Mouse (Mus musculus): Measurements from ENCODE around the gene Sim1.

The Sim1 gene

DNA sequence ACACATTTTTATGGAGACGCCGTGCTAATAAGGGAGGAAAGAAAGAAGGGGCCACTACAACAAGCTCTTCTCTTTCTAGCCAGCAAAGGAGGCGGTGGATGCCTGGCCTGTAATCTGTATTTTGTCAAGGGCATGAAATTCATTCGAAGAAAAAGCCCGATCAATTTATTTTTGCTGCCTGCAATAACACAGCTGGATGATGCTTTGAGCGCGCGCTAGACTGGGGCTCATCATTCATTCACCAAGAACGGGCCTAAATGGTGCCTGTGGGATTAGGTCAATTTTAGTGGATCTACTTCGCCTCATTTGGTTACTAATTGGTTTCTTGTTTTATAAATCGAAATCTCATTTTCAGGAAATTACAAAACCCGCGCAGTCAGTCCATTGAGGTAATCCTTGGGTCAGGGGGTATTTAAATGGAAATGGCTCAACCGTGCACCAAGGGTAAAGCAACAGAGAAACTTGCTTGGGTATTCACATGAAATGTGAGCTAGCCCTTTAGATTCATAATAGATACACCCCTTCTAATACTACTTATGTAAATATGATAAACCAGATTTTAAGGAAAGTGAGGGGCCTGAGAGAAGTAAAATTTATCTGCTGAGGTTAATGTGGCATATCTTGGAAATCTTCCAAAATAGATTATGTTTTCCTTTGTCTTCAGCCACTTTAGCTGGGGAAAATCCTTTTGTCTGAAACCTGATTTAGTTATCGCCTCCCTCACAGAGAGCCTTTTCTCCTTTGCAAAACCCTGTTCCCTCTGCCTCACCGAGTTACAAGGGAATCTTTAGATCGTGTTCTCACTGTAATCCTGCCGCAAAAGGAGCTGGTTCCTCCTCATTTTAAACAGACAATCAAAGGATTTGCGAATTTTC is 7.3 kb downstream of the Sim1 start:
- DNase-seq (ENCODE audit: low spot score): no peak

- peak; percentile 63 for DNase-seq (ENCODE audit: low spot score)
Observed at GRCm38 (mm10) chr10:50902741-50903715, 8.5 kb downstream of the Sim1 start.

GRCm38 (mm10) chr10:50903846-50904763 is 9.6 kb downstream of the Sim1 start:
- DNase-seq (ENCODE audit: low spot score): no peak

GRCm38 (mm10) chr10:50904764-50905701 is 10.5 kb downstream of the Sim1 start:
- DNase-seq (ENCODE audit: low spot score): no peak

DNA sequence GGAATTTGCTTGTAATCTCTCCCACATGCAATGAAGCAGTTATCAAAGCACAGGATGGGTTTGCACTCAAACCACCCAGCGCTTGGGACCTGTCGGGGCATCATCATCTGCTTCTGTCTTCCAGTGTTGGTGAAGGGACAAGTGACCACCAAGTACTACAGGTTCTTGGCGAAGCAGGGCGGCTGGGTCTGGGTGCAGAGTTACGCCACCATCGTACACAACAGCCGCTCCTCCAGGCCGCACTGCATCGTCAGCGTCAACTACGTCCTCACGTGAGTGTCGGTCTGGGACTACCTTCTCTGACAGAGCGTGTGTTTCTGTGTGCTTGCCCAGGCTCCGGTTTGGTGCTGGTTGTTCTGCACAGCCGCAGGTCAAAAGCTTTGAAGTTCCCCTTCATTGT is 15.8 kb downstream of the Sim1 start:
- DNase-seq (ENCODE audit: low spot score): no peak

GRCm38 (mm10) chr10:50910861-50911410 is 16.4 kb downstream of the Sim1 start:
- no peak for DNase-seq (ENCODE audit: low spot score)

GRCm38 (mm10) chr10:50915607-50916006 is 21.1 kb downstream of the Sim1 start:
- no peak for DNase-seq (ENCODE audit: low spot score)

GRCm38 (mm10) chr10:50929281-50929680 is 34.7 kb downstream of the Sim1 start:
- no peak for DNase-seq (ENCODE audit: low spot score)

GRCm38 (mm10) chr10:50935673-50936072 is 41.1 kb downstream of the Sim1 start:
- DNase-seq (ENCODE audit: low spot score): no peak

DNA sequence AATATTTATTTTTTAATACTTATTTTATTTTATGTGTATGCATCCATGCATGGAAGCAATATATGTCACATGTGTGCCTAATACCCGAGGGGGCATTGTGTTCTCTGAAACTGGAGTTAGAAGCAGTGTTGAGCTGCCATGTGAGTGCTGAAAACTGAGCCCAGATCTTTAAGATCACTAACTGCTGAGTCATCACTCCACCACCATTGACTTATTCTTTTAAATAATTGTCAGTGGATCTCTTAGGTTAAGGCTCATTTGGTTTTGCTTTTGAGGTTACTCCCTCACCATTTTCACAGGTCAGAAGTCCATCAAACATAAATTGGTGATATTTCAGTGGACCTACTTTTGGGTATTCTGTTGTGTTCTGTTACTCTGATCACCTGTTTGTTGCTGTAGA is 79.1 kb downstream of the Sim1 start:
- no peak for DNase-seq (ENCODE audit: low spot score)

DNA sequence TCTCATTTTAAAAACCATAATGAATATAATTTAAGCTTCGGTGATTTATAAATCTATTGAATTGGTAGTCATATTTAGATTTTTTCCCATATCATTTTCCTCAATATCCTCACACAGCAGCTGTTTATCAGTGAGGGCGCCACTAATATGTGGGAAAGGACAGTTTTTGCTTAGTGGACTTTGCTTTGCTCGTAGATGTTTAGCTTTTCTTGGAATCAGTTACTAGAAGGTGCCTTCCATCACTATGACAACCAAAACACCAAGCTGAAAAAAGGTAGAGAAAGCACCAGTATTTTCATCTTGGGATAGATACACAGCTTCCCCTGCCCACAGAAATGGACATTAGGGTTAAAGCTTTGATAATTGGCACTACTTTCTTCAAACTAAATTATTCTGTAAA is 87.3 kb downstream of the Sim1 start:
- DNase-seq (ENCODE audit: low spot score): peak; percentile 12

GRCm38 (mm10) chr10:50983620-50984019 is 89.1 kb downstream of the Sim1 start:
- DNase-seq (ENCODE audit: low spot score): no peak

- DNase-seq (ENCODE audit: low spot score): no peak
Observed at GRCm38 (mm10) chr10:51007798-51008197, 113.2 kb downstream of the Sim1 start.

DNA sequence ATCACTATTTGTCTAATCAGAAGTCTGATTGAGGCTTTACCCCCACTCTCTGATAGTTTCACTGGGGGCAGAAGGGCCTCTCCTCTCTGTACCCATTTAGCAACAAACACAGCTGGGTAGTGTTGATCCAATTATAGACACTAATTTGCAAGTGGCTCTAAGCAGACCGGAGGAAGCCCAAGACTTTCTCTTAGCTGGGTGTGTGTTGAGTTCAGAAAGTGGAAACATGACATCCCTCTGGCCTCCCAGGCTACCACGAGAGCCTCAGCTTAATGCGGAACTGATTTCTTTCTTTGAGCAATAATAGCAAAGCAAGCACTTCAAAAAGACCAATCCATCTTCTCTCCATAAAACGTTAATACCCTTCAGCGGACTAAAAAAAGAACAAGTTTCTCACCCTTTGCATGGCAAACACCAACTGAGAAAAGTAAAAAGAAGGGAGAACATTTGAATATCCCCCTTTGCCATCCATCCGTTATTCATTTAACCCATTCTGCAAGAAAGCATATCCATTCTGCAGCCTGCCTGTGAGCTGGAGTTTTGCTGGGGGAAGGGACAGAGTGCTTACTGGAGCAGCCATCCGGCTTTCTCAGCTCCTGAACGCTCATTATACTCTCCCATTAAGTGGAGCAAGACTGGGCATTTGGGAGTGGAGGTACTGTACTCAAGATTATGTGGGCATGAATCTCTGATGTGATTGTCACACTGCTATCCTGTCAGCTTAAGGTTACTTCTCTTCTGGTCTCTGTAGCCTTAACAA is 117.0 kb downstream of the Sim1 start:
- no peak for DNase-seq (ENCODE audit: low spot score)

DNA sequence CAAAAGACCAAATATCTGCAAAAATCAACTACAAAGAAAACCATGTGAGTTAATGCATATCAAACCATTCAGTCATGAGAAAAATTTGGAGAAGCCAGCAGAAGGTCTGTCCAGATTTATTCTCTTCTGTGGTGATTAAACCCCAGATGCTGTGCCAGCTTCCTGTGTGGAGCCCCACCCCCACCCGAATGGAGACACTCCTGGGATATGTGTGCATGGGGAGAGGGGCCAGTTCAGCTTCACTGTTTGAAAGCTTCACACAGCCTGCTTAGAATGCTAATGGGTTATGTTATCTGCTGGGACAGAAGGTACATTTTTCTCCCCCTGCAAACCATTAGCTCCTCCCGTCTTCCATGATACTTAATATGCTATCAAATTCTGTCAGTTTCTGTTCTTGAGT is 120.3 kb downstream of the Sim1 start:
- no peak for DNase-seq (ENCODE audit: low spot score)

DNA sequence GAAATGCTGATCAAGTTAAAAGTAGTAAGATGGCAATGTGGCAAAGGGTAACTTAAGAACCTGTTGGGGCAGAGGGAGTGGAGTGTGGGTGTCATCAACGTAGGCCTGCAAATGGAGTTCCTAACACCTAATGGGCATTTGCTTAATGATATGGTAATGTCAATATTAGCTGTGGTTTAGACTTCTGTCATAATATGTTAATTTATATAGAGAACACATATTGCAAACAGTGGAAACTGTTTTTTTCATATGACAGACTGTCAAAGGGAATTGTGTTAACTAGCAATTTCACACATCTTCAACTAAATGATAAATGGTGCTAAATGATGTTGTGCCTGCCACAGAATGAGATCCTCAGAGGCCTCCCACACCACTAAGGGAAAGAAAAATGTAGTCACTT is 120.8 kb downstream of the Sim1 start:
- no peak for DNase-seq (ENCODE audit: low spot score)

GRCm38 (mm10) chr10:51023308-51024279 is 129.0 kb downstream of the Sim1 start:
- no peak for DNase-seq (ENCODE audit: low spot score)
